Mouse (Mus musculus): Measurements from ENCODE around the gene Lingo3.

DNA sequence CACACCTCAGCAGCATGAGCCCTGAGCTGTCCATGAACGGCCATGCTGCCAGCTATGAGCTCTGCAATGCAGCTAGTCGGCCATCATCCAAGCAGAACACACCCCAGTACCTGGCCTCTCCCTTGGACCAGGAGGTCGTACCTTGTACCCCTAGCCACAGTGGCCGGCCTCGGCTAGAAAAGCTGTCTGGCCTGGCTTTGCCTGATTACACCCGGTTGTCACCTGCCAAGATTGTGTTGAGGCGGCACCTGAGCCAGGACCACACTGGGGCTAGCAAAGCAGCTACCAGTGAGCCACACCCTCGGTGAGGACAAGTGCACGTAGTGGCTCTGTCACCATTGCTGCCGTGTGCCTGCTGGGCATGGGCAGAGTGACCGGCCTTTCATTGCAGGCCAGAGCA is 57.9 kb downstream of the Lingo3 start:
- TF ChIP-seq EP300 (optimal IDR thresholded peaks at IDR 0.05) (no peak), CTCF (IDR thresholded peaks at IDR 0.05; ENCODE audit: low read depth) (no peak)

Measured in stomach, postnatal 0 days (tissue).